In the genomic region with DNA sequence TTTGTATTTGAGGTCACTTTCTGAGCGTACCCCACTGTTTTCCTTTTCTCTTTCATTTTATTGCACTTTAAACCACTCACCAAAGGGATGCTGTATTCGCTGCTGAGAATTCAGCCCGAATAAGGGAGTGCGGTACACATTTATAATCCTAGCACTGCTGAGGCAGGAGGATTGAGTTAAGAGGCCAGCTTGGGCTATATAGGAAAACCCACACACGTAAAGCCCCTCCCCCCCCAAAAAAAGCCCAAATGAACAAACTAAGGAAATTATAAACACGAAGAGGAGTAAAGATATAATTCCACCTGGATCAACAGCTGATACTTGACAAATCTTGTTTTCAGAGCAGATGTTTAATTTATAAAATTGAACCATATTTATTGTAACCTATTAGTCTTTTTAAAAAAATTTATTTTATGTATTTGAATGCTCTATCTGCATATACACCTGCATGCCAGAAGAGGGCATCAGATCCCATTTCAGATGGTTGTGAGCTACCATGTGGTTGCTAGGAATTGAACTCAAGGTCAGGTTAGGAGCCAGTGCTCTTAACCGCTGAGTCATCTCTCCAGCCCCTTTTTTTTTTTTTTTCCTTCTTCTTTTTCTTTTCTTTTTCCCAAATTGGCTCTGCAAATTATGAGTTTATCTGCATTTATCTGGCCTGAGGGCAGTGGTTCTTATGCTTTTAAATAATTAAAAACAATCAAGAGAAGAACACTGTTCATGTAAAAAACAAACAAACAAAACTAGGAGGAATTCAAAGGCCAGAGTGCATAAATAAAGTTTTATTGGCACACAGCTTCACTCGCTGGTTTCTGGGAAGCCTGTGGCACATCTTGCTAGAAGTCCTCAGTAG, we compare ENCODE assay signal across 8 mouse cellular contexts. TPM values are rescaled to one million over a fixed set of nuclear protein-coding genes. Genes with fewer than 3 reads are reported as not detected.
DNase-seq lines count a peak whose midpoint lies in the region; TF ChIP-seq lines count a peak whose summit lies in the region.
"Had no signal": no experiment of that assay in that cellular context is flagged by ENCODE, and none has a peak within 500 bp of the region (broad histone marks: within the 10 kb centered on the region; RNA-seq: fewer than 3 reads in every experiment).

No protein-coding gene starts in this region.

- no peaks in the 10 kb centered on the region for H3K27me3 ChIP-seq in myocyte (ENCODE audit: control insufficient read depth, insufficient read depth, insufficient read length)

- no peaks in the 10 kb centered on the region for H3K79me2 ChIP-seq in myocyte (ENCODE audit: control insufficient read depth, insufficient read depth)

- H3ac ChIP-seq in myocyte (ENCODE audit: control insufficient read depth, insufficient read length), result peak overlapping the region; percentile 45

- no peak overlapping the region for H3K27ac ChIP-seq in bone marrow macrophage, adult 2 months (ENCODE audit: insufficient read depth, low read depth, low read length)

- peak overlapping the region; percentile 69 for H3K4me3 ChIP-seq in lung, adult 2 months (replicated peaks; ENCODE audit: extremely low read depth, low read depth, low read length)
- H3K4me3 ChIP-seq in bone marrow macrophage, adult 2 months (ENCODE audit: insufficient read depth, low read length), result peak overlapping the region; percentile 64; the same call in 1 of the 2 replicates
- peak overlapping the region; percentile 29 for H3K4me3 ChIP-seq in myocyte

- no peaks in the 10 kb centered on the region for H3K36me3 ChIP-seq in myocyte (ENCODE audit: control insufficient read depth, insufficient read depth)

- TF ChIP-seq CTCF in lung, adult 2 months (IDR thresholded peaks at IDR 0.05; ENCODE audit: insufficient read depth, low read length), result no peak
- TF ChIP-seq CTCF in bone marrow macrophage, adult 2 months (IDR thresholded peaks at IDR 0.05; ENCODE audit: low read depth, low read length), result no peak

- peaks cover 14% of the 10 kb centered on the region for H3K4me1 ChIP-seq in lung, adult 2 months (ENCODE audit: control insufficient read depth, insufficient read depth, low read length)
- peaks cover 3% of the 10 kb centered on the region; the same call in 1 of the 2 replicates for H3K4me1 ChIP-seq in bone marrow macrophage, adult 2 months (ENCODE audit: control insufficient read depth, insufficient read depth, low read length)

- peak overlapping the region; percentile 95 for H3K4me2 ChIP-seq in myocyte (ENCODE audit: low read depth)

- 59% methylated on average over 8 of the region's 8 CpGs for WGBS in lung, adult 2 months

- TF ChIP-seq POLR2A in lung, adult 2 months (IDR thresholded peaks at IDR 0.05; ENCODE audit: borderline replicate concordance, extremely low read depth, low read depth, low read length), result no peak
- TF ChIP-seq POLR2A in bone marrow macrophage, adult 2 months (IDR thresholded peaks at IDR 0.05; ENCODE audit: borderline replicate concordance, low read depth, low read length), result no peak
- no peak for TF ChIP-seq POLR2A in myocyte (IDR thresholded peaks at IDR 0.05; ENCODE audit: insufficient read length, low read depth)

- no peak for DNase-seq in lung, adult 2 months
- DNase-seq in lung, postnatal 25 days (ENCODE audit: low spot score), result no peak
- peak; percentile 34 for DNase-seq in induced T-regulatory cell, adult 2 months (ENCODE audit: low read depth)
- no peak for DNase-seq in T-cell, adult 2 months (ENCODE audit: low spot score)
- no peak for DNase-seq in left cerebral cortex, adult 18-20 months (ENCODE audit: low spot score in 2 of 2)
- DNase-seq: cerebellum, adult 8-10 months had no signal

TF ChIP-seq in myocyte, 11 proteins besides CTCF, POLR2A, EP300 and RAD21:
- TF ChIP-seq REST (IDR thresholded peaks at IDR 0.05; ENCODE audit: insufficient read depth, insufficient read length), result no peak
- no peak for TF ChIP-seq CEBPB (IDR thresholded peaks at IDR 0.05; ENCODE audit: insufficient read depth, poor library complexity, severe bottlenecking)
- TF ChIP-seq POLR2AphosphoS2 (IDR thresholded peaks at IDR 0.05; ENCODE audit: insufficient read length, low read depth), result no peak
- no peak for TF ChIP-seq MYOD1 (IDR thresholded peaks at IDR 0.05; ENCODE audit: control insufficient read depth in 1 of 3, insufficient read length in 2 of 3, low read depth in 2 of 3)
- no peak for TF ChIP-seq TCF3 (IDR thresholded peaks at IDR 0.05; ENCODE audit: insufficient read length, low read depth)
- no peak for TF ChIP-seq E2F4 (IDR thresholded peaks at IDR 0.05; ENCODE audit: insufficient read depth)
- TF ChIP-seq MYOG (IDR thresholded peaks at IDR 0.05; ENCODE audit: control insufficient read depth in 1 of 3, insufficient read depth in 1 of 3, insufficient read length in 2 of 3, low read depth in 2 of 3), result no peak
- TF ChIP-seq MAX (IDR thresholded peaks at IDR 0.05; ENCODE audit: low read depth), result no peak
- TF ChIP-seq TCF12 (IDR thresholded peaks at IDR 0.05; ENCODE audit: insufficient read depth, poor library complexity, severe bottlenecking), result no peak
- TF ChIP-seq SRF (IDR thresholded peaks at IDR 0.05; ENCODE audit: control insufficient read depth, insufficient read length, low read depth), result no peak
- TF ChIP-seq USF1 (IDR thresholded peaks at IDR 0.05; ENCODE audit: low read depth), result no peak
TF ChIP-seq in myocyte: peak in this region for 0.

RNA-seq across cellular contexts. Expression of a gene that starts 30.4 kb away (rescaled TPM):
- 20.0 and 37.5 TPM in 2 replicates for polyA plus RNA-seq in lung, adult 2 months (2012; rRNA removed)
- 0.19 and 0.24 TPM in 2 replicates for polyA plus RNA-seq in bone marrow macrophage, adult 2 months (2012; ENCODE audit: insufficient read depth, insufficient read length, missing spikeins)
- polyA plus RNA-seq in myocyte (2012; fragmentation: generic; extraction: Trizol), result 0.84 TPM
- total RNA-seq in left cerebral cortex, adult 18-20 months (2021), result 1 to 10 TPM; 2.8 to 6.2 TPM

RNA-seq across cellular contexts. Expression of a gene that starts 46.6 kb away (rescaled TPM):
- polyA plus RNA-seq in lung, adult 2 months (2012; rRNA removed), result 2.2 and 3.0 TPM in 2 replicates
- 1.8 and 3.5 TPM in 2 replicates for polyA plus RNA-seq in bone marrow macrophage, adult 2 months (2012; ENCODE audit: insufficient read depth, insufficient read length, missing spikeins)
- 2.7 TPM for polyA plus RNA-seq in myocyte (2012; fragmentation: generic; extraction: Trizol)
- total RNA-seq in left cerebral cortex, adult 18-20 months (2021), result 1 to 10 TPM; 1.6 to 3.4 TPM

RNA-seq across cellular contexts. Expression of a gene that starts 48.8 kb away (rescaled TPM):
- 7.7 and 8.6 TPM in 2 replicates for polyA plus RNA-seq in lung, adult 2 months (2012; rRNA removed)
- polyA plus RNA-seq in bone marrow macrophage, adult 2 months (2012; ENCODE audit: insufficient read depth, insufficient read length, missing spikeins), result 3.3 and 4.2 TPM in 2 replicates
- 5.7 TPM for polyA plus RNA-seq in myocyte (2012; fragmentation: generic; extraction: Trizol)
- 1 to 10 TPM; 5.6 to 5.7 TPM for total RNA-seq in left cerebral cortex, adult 18-20 months (2021)

Comparison
In these comparisons a context has a peak if more than half of its experiments do, and no peak if none do; other contexts are left out.
1. RNA of a gene that starts 30.4 kb away (polyA plus RNA-seq): 20.0 to 37.5 TPM in lung, adult 2 months; 0.84 TPM in myocyte (single experiment) and 0.19 to 0.24 TPM in bone marrow macrophage, adult 2 months; every median in the first group is over 10 times any median in the second.
2. Peak in every context shown above with its lines, with median percentiles within 50 percentile points of each other: H3K4me3 ChIP-seq.